Mouse (Mus musculus): Measurements from ENCODE around the gene Rab4a. TPM values are rescaled to one million over a fixed set of nuclear protein-coding genes. Genes with fewer than 3 reads are reported as not detected.

Gene Rab4a
- polyA plus RNA-seq, 1 experiment: not detected

DNA sequence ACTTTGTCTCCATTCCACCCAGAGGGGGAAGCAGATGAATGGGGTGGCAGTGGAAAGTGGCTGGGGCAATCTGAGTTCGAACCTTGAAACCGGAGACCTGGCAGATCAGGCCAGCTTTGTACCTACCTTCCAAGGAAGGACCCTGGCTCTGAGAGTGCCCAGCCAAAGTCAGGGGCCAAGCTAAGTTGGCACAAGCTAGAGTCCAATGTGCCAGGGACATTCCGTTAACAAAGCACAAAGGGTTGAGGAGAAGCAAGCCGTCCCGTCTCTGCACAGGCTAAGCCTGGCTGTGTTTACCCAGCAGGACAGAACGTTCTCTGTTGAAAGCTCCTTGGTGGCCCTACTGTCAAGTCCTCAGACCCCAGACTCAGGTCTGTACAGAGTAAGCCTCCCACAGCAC is 19.6 kb upstream of the Rab4a start:
- H3K4me3 ChIP-seq (ENCODE audit: insufficient read depth, low read depth, low read length): no peak overlapping the region
- TF ChIP-seq CTCF (IDR thresholded peaks at IDR 0.05; ENCODE audit: insufficient read depth, low read depth, low read length): no peak
- H3K4me1 ChIP-seq (ENCODE audit: control insufficient read depth, insufficient read depth, low read length): peaks cover 21% of the 10 kb centered on the region
- H3K27ac ChIP-seq (ENCODE audit: insufficient read depth, low read depth, low read length): no peak overlapping the region
- WGBS: 62% methylated on average over 6 of the region's 6 CpGs

DNA sequence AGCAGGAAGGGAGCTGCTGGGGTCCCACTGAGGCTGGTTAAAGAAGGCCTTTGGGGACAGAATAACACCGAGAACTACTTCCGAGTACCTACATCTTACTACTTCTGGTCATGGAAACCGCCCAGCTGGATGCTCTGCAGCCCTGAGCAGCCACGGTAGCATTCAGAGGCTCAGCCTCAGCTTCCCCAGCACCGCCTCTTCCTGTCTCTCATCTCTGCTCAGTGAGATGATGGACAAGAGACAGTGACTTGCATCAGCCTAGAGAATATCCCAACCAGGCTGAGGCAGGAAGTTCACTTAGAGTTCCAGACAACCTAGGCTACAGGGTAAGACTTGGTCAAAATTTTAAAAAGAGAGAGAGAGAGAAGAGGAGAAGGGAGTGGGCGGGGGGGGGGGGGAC is 19.1 kb upstream of the Rab4a start:
- no peak overlapping the region for H3K27ac ChIP-seq (ENCODE audit: insufficient read depth, low read depth, low read length)
- TF ChIP-seq POLR2A (IDR thresholded peaks at IDR 0.05; ENCODE audit: insufficient read depth, low read depth, low read length) (no peak), CTCF (IDR thresholded peaks at IDR 0.05; ENCODE audit: insufficient read depth, low read depth, low read length) (no peak)
- peaks cover 21% of the 10 kb centered on the region for H3K4me1 ChIP-seq (ENCODE audit: control insufficient read depth, insufficient read depth, low read length)
- WGBS: 80% methylated on average over 6 of the region's 6 CpGs
- no peak overlapping the region for H3K4me3 ChIP-seq (ENCODE audit: insufficient read depth, low read depth, low read length)

DNA sequence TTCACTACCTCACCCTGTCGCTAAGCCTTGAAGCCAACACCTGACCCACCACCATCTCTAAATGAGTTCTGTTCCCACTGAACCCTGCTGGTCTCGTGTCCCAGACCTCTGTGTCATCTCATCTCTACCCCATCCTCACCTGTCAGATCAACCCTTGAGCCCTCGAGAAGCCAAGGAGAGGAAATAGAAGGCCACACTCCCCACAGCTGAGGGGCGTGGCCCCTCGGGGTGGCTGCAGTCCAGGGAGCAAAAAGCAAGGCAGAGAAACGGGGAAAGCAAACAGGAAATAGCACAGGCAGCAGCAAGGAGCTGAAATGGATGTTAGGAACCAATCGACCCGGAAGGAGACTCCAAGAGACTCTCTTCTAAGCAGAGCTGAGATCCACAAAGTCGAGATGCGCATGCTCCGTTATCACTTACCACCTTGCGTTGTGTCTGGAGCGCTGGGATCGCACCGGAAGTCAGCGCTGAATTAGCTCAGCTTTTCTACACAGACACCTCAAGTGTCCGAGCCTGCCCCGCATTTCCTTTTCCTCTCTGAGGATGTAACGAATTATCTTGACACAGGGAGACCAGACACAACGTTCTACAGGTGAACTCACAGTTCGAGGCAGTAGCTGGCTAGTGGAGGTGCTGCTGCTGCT is 18.4 kb upstream of the Rab4a start:
- H3K4me3 ChIP-seq (ENCODE audit: insufficient read depth, low read depth, low read length): no peak overlapping the region
- no peak for TF ChIP-seq POLR2A (IDR thresholded peaks at IDR 0.05; ENCODE audit: insufficient read depth, low read depth, low read length)
- no peak for TF ChIP-seq CTCF (IDR thresholded peaks at IDR 0.05; ENCODE audit: insufficient read depth, low read depth, low read length)
- 64% methylated on average over 21 of the region's 21 CpGs for WGBS
- no peak overlapping the region for H3K27ac ChIP-seq (ENCODE audit: insufficient read depth, low read depth, low read length)
- H3K4me1 ChIP-seq (ENCODE audit: control insufficient read depth, insufficient read depth, low read length): peaks cover 21% of the 10 kb centered on the region

DNA sequence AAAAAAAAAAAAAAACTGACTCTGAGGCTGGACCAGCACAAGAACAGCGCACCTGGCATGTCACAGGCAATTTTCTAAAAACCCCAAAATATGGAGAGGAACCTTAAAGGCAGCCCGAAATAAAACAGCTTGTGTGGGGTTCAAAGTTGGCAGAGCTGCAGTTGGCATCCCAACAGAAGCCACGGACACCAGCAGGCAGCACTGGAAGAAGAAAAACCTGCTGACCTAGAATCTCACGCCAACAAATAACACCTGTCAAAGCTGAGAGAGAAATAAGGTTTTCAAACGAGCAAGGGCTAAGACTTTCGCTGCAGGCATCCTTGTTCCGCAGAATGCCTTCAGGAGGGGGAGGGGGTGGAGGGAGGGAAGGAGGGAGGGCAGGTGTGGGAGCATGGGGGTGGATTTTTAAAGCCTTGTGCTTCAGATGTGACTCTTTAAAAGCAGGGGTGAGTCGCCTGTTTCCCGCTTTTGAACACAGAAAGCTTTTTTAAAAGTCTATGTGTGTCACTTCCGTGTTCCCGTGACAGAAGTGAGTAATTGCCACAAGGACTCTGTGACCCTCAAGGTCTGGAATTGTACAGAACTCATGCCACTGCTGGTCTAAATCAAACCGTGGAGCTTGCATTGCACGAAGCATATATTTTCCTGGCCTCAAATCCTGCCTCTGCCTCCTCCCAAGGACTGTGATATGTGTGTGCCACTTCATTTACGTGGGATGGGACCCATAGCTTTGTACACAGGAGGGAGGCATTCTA is 17.2 kb upstream of the Rab4a start:
- TF ChIP-seq POLR2A (IDR thresholded peaks at IDR 0.05; ENCODE audit: insufficient read depth, low read depth, low read length): no peak
- no peak for TF ChIP-seq CTCF (IDR thresholded peaks at IDR 0.05; ENCODE audit: insufficient read depth, low read depth, low read length)
- Histone ChIP-seq H3K4me3 (ENCODE audit: insufficient read depth, low read depth, low read length) (no peak overlapping the region), H3K4me1 (ENCODE audit: control insufficient read depth, insufficient read depth, low read length) (peaks cover 19% of the 10 kb centered on the region), H3K27ac (ENCODE audit: insufficient read depth, low read depth, low read length) (peak overlapping the region; percentile 38; the same call in 1 of the 2 replicates)
- 40% methylated on average over 14 of the region's 14 CpGs for WGBS

DNA sequence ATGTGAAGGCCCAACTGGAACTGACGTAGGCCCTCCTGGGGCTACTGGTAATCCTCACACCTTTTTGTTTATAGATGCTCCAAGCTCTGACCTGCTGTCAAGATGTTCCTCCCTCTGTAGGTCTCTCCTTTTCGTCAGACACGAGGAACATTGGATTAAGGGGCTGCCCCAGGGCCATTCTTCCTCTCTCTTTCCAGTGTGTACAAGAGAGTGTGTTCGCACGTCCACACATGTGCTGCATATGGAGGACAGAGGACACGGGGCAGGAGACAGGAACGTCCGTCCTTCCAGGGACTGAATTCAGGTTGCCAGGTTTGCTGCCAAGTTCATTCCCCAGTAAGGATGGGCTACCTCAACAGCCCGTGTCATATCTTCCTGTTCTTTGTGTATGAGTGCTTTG is 16.3 kb upstream of the Rab4a start:
- TF ChIP-seq POLR2A (IDR thresholded peaks at IDR 0.05; ENCODE audit: insufficient read depth, low read depth, low read length): no peak
- no peak for TF ChIP-seq CTCF (IDR thresholded peaks at IDR 0.05; ENCODE audit: insufficient read depth, low read depth, low read length)
- no peak overlapping the region for H3K4me3 ChIP-seq (ENCODE audit: insufficient read depth, low read depth, low read length)
- H3K27ac ChIP-seq (ENCODE audit: insufficient read depth, low read depth, low read length): no peak overlapping the region
- peaks cover 16% of the 10 kb centered on the region for H3K4me1 ChIP-seq (ENCODE audit: control insufficient read depth, insufficient read depth, low read length)
- WGBS: 80% methylated on average over 9 of the region's 9 CpGs

DNA sequence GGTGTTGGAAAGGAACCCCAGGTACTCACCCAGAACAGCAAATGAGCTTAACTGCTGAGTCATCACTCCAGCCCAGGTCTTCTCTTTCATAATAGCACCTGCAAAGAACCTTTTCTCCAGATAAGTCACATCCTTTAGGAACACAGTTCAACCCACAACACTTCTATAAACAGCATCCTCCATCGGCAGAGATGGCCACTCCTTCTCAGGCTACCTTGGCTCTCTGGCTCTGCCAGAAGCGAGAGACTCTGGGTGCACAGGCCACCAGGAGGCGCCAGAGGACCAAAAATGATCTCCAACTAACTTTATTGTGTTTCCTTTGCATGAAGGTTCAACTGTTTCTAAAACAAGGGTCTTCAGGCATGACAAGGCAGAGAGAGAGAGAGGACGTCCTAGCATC is 15.8 kb upstream of the Rab4a start:
- Histone ChIP-seq H3K27ac (ENCODE audit: insufficient read depth, low read depth, low read length) (no peak overlapping the region), H3K4me3 (ENCODE audit: insufficient read depth, low read depth, low read length) (no peak overlapping the region), H3K4me1 (ENCODE audit: control insufficient read depth, insufficient read depth, low read length) (peaks cover 16% of the 10 kb centered on the region)
- 2% methylated on average over 4 of the region's 4 CpGs for WGBS
- TF ChIP-seq CTCF (IDR thresholded peaks at IDR 0.05; ENCODE audit: insufficient read depth, low read depth, low read length): peak; percentile 77
- TF ChIP-seq POLR2A (IDR thresholded peaks at IDR 0.05; ENCODE audit: insufficient read depth, low read depth, low read length): no peak

DNA sequence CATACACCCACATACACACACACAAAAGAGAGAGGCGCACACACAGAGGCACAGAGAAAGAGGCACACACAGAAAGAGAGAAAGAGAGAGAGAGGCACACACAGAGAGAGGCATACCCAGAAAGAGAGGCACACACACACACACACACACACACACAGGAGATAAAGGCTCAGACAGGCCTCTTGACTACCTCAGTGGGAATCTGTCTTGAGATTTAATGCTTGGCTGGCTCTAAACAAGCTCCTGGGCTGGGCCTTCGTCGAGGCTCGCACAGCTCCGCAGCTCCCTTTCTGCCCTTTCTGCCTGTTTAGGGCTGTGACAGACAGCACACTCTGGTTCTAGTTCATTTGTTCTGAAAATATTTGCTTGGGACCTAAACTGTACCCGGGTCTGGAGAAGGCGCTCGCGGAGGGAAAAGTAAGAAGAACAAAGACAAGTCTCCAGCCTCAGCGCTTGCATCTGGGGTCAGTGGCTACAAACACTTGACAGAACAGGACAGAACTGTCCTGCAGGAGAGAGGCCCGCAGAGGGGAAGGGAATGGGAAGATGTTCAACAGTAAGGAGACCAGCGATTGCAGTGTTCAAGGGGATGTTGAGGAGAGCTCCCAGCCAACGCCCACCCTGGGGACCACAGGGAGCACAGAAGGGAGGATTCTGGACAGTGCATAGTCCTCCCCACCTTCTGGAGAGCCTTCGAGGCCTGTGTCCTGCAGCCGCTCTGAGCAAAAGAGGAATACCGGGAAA is 14.5 kb upstream of the Rab4a start:
- Histone ChIP-seq H3K4me1 (ENCODE audit: control insufficient read depth, insufficient read depth, low read length) (peaks cover 12% of the 10 kb centered on the region), H3K4me3 (ENCODE audit: insufficient read depth, low read depth, low read length) (no peak overlapping the region), H3K27ac (ENCODE audit: insufficient read depth, low read depth, low read length) (no peak overlapping the region)
- TF ChIP-seq POLR2A (IDR thresholded peaks at IDR 0.05; ENCODE audit: insufficient read depth, low read depth, low read length) (no peak), CTCF (IDR thresholded peaks at IDR 0.05; ENCODE audit: insufficient read depth, low read depth, low read length) (no peak)
- 58% methylated on average over 16 of the region's 16 CpGs for WGBS

DNA sequence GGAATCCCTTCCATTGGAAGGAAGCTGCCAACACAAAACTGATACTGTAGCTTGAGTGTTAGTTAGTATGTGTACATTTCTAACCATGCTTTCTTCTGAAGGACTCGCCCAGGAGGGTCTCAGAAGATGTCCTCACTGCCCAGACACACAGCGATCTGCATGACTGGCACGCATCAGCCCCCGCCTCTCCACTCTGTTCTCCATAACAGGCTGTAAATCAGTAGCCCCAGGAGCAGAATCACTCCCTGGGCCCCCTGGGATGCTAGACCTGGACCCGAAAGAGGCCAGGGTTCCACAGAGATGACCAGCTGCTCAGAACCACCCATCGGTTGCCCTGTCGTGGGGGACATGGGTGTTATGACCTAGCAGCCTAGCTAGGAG is 13.9 kb upstream of the Rab4a start:
- WGBS: 86% methylated on average over 7 of the region's 7 CpGs
- Histone ChIP-seq H3K27ac (ENCODE audit: insufficient read depth, low read depth, low read length) (no peak overlapping the region), H3K4me3 (ENCODE audit: insufficient read depth, low read depth, low read length) (no peak overlapping the region), H3K4me1 (ENCODE audit: control insufficient read depth, insufficient read depth, low read length) (peaks cover 12% of the 10 kb centered on the region)
- TF ChIP-seq CTCF (IDR thresholded peaks at IDR 0.05; ENCODE audit: insufficient read depth, low read depth, low read length) (no peak), POLR2A (IDR thresholded peaks at IDR 0.05; ENCODE audit: insufficient read depth, low read depth, low read length) (no peak)

DNA sequence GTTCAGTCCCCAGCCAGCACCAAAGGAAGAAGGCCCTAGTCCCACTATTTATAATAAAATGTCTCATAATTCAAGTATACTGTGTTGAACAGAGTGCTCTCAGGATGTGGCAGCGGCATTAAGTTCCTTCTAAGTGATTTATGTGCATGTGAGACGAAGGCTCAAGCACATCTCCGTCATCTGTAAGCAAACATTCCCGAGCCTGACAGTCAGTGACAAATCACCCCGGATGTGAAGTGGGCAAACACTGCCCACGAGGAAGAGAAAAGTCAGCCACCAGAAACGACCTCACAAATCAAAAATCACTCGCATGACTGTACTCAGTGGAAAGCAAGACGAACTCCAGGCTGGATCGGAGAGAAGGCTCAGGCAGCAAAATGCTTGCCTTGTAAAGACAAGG is 11.9 kb upstream of the Rab4a start:
- 0 out of 2 replicates have a peak, but pooled peaks cover 3% of the 10 kb centered on the region for H3K4me1 ChIP-seq (ENCODE audit: control insufficient read depth, insufficient read depth, low read length)
- TF ChIP-seq POLR2A (IDR thresholded peaks at IDR 0.05; ENCODE audit: insufficient read depth, low read depth, low read length) (no peak), CTCF (IDR thresholded peaks at IDR 0.05; ENCODE audit: insufficient read depth, low read depth, low read length) (no peak)
- no peak overlapping the region for H3K4me3 ChIP-seq (ENCODE audit: insufficient read depth, low read depth, low read length)
- H3K27ac ChIP-seq (ENCODE audit: insufficient read depth, low read depth, low read length): no peak overlapping the region
- 77% methylated on average over 10 of the region's 10 CpGs for WGBS

All from olfactory bulb, adult 2 months (tissue).